Mouse (Mus musculus) lung, adult 18-20 months (tissue): ENCODE data around the gene Atad5.
"Not testable (repeated sequence)": the region's sequence is repeated elsewhere in the genome, so short reads cannot be mapped to it uniquely, and the experiment has no call there.

ENCODE experiments used
- DNase-seq, 2 experiments: peaks; one replicate each; pipeline ENCODE4 v3.0.0; 2022; ENCODE audit warnings: mixed read lengths in 2 of 2

Atad5 gene

GRCm38 (mm10) chr11:80081786-80082319, 7.3 kb upstream of the Atad5 start:
- no peak for DNase-seq

GRCm38 (mm10) chr11:80085356-80086055, 3.7 kb upstream of the Atad5 start:
- peak; percentile 20 to 23 for DNase-seq

- DNase-seq, result peak; percentile 80 to 86
These were observed 2.4 kb upstream of the Atad5 start for GRCm38 (mm10) chr11:80086844-80087243.

GRCm38 (mm10) chr11:80089817-80090214, 616 bp downstream of the Atad5 start:
- DNase-seq, result no peak

- no peak for DNase-seq
These were observed 1.5 kb downstream of the Atad5 start for GRCm38 (mm10) chr11:80090555-80091164.

GRCm38 (mm10) chr11:80098444-80099056, 9.3 kb downstream of the Atad5 start:
- DNase-seq, result no peak

- DNase-seq, result no peak
These were observed 12.1 kb downstream of the Atad5 start for GRCm38 (mm10) chr11:80101298-80101697.

GRCm38 (mm10) chr11:80104407-80104806, 15.2 kb downstream of the Atad5 start:
- DNase-seq, result no peak

GRCm38 (mm10) chr11:80116411-80116810, 27.2 kb downstream of the Atad5 start:
- no peak for DNase-seq

GRCm38 (mm10) chr11:80132050-80132449, 42.9 kb downstream of the Atad5 start:
- DNase-seq, result no peak

- DNase-seq, result no peak
These were observed 45.5 kb downstream of the Atad5 start for GRCm38 (mm10) chr11:80134744-80135143.

- no peak for DNase-seq
These were observed 46.9 kb downstream of the Atad5 start for GRCm38 (mm10) chr11:80135954-80136683.

GRCm38 (mm10) chr11:80136786-80137185, 47.6 kb downstream of the Atad5 start:
- DNase-seq, result peak in 1 of 2 experiments; percentile 18

GRCm38 (mm10) chr11:80137773-80138172, 48.6 kb downstream of the Atad5 start:
- DNase-seq, result no peak

- DNase-seq, result peak; percentile 81 to 85
These were observed 52.8 kb downstream of the Atad5 start, which contains the start of gene Tefm for GRCm38 (mm10) chr11:80141825-80142521. Gene Tefm, minus strand, starts transcription at chr11:80142175.

GRCm38 (mm10) chr11:80142872-80143271, 53.7 kb downstream of the Atad5 start:
- DNase-seq, result peak; percentile 18 to 37

- DNase-seq, result no peak
These were observed 56.6 kb downstream of the Atad5 start for GRCm38 (mm10) chr11:80145787-80146275.

- peak in 1 of 2 experiments; percentile 12 for DNase-seq
These were observed 58.5 kb downstream of the Atad5 start for GRCm38 (mm10) chr11:80147748-80148147.

- peak; percentile 49 to 61 for DNase-seq
These were observed 59.1 kb downstream of the Atad5 start for GRCm38 (mm10) chr11:80148313-80148712.

- not testable (repeated sequence) for DNase-seq
These were observed 59.8 kb downstream of the Atad5 start for GRCm38 (mm10) chr11:80148974-80149373.

- no peak for DNase-seq
These were observed 60.3 kb downstream of the Atad5 start for GRCm38 (mm10) chr11:80149412-80150023.

GRCm38 (mm10) chr11:80150566-80150965, 61.4 kb downstream of the Atad5 start:
- no peak for DNase-seq
